Mouse (Mus musculus) adrenal gland, postnatal 25 days (tissue): ENCODE measurements around the gene Nr3c2. TPM values are rescaled to one million over a fixed set of nuclear protein-coding genes. Genes with fewer than 3 reads are reported as not detected.

ENCODE experiments used
- DNase-seq: peaks from one replicate; pipeline ENCODE4 v3.0.0; 2021; ENCODE audit warnings: mixed read lengths
- total RNA-seq: library from RNA; stranded (reverse); gene quantifications from 2 replicates; pipeline ENCODE4 v1.2.3, GENCODE M21; 2021

Nr3c2 gene
- total RNA-seq, 1 experiment from 2014 or later = 14.9 TPM

DNA sequence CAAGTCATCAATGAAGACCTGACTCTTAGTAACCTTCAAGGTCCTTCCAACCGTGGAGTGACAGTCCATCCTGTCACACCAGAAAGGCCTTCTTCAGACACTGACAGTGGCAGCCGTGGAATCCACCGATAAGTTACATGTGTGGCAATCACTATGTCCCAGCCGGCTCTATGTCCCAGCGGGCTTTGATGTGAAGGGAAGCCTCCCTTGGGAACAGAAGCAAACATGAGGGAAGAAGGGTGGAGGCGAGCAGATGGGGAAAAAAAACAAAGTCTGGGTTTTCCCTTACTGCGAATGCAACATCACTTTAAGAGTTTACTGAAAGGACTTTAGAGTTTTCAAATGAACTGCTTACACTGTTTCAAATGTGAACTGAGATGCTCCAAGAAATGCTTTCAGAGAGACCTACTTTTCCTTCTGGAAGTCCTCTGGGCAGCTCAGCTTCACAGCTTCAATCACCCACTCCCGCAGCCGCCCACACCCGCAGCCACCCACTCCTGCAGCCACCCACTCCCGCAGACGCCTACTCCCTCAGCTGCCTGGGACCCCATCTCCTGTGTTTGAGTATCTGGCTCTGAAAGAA is 273.9 kb downstream of the Nr3c2 start:
- DNase-seq = no peak

DNA sequence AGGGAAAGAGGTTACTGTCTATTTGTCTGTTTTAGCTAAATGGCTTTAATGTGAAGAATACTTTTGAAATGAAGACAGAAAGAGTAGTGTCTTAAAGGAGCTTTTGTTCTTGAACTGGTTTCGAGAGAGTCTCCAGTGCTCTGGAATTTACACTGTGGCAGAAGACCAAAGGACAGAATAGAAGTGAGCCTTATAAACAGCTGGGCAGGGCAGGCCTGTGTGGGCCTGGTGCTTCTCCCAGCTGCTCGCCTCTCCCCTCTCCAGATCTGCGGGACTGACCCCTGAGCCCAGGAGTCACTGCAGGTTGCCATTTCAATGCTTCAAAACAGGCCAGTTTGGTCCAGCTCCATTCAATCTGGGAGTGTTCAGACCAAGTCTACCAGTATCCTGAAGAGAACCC is 274.5 kb downstream of the Nr3c2 start:
- DNase-seq = no peak

DNA sequence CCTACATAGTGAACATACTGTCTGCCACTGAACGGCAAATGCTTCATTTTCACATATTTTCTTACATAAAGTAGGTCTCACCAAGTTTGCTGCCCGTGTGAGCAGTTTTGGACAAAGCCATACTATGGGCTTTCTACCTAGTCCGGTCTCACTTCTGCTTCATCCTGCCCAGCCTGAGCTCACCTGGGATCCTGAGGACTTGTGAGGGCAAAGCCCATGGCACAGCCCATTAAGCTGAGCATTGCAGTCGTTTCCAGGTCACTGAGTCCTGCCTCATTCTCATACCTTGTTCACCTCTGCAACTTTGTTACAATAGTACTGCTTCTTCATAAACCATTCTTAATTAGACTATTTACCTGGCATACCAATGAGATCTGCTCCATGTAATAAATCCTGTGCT is 276.2 kb downstream of the Nr3c2 start:
- DNase-seq = no peak

DNA sequence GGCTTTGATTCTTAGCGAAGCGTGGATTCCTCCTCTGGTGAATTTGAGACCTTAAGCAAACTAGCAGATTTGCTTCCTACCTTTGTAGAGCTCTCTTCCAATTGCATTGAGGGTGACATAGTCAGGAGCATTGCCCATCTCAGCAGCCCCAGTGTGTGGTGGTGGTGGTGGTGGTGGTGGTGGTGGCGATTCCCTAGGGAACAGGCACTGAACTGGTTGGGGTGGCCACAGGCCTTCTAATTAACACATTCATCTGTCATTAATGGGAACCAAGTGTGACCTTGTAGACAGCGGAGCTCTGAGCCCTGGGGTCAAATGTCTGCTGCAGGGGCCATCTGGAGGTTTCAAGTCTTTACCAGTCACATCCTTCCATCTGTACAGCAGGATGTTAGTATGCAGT is 277.1 kb downstream of the Nr3c2 start:
- no peak for DNase-seq

DNA sequence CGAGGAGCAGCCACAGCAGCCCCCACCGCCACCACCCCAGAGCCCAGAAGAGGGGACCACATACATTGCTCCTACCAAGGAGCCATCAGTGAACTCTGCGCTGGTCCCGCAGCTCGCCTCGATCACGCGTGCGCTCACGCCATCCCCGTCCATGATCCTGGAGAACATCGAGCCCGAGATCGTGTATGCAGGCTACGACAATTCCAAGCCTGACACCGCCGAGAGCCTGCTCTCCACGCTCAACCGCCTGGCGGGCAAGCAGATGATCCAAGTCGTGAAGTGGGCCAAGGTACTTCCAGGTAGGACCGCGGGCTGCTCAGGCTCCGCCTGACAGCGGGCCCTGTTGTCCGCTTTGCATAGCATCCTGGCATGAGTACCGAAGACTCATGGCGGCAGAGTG is 286.6 kb downstream of the Nr3c2 start:
- DNase-seq = no peak

DNA sequence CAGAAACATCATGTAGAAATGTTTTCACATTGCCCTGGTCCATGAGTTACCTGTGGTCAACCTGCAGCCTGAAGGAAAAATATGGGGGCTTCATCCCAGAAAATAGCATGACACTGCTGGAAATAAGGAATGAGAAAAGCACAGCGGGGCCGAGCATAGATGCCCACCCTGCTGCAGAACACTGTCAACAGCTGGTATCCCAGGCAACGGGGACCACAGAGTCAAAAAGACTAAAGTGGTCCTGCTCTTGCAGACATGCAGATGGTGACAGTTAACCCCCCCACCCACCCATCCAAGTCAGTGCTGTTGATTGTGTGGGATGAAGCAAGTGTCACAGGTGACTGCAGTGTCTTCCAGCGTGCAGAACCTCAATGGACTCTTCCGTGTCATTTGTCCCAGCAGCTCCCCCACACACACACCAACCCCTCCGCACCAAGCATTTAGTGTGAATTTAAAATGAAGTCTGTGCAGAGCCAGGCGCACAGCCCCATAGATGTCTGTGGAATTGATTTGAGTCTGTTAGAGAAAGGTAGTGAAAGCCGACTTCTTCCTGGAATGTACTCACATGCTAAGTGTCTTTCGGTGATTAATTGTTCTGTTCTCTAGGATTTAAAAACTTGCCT is 287.8 kb downstream of the Nr3c2 start:
- no peak for DNase-seq

DNA sequence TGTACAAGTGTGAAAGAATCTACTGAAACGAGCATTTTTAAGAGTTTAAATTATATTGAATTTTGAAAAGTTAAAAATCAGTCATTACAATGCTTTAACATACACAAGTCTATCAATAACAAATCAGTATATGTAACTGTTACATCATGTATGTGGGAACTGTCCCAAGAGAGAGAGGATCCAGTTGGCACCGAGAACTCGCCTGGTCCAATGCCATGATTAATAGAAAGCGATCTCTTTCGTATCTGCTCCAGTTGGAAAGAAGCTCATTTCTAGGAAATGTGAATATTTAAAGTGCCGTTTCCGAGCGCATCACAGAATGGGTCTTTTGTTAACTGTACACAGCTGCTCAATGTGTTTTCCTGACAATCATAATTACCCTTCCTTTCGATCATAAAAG is 288.5 kb downstream of the Nr3c2 start:
- DNase-seq = no peak

DNA sequence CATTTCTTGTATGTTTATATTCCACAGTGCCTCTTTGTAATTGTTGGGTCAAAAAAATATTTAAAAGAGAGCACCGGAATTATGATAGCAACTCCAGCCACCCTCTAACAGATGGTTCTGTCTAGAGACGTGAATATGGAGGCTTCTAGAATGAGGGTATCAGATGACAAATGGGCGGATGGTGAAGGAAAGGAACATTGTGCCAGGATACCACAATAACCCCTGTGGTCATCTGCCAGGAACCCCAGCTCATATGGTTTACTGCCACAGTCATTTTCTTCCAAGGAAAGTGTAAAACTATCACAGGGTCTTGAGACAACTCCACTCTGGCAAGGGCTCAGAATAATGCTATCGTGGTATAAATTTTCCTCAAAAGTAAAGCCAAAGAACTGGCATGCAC is 289.1 kb downstream of the Nr3c2 start:
- DNase-seq = no peak

DNA sequence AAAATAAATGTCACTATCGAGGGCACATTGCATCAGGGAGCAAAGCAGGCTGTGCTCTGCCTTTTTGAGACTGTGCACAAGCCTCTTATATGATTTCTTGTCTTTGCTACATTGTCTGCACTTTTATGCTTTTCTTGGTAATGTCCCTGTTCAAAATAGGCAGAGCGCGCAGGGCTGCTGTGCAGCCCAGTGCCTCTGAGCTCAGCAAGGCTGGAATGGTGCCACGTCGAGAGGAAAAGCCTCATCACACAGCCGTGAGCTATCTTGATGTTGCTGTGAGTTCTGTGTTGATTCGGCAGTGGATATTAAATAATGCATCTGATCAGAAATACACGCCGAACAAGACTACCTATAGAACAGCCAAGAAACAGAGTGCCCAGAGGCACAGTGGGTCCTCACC is 290.1 kb downstream of the Nr3c2 start:
- peak; percentile 60 for DNase-seq

DNA sequence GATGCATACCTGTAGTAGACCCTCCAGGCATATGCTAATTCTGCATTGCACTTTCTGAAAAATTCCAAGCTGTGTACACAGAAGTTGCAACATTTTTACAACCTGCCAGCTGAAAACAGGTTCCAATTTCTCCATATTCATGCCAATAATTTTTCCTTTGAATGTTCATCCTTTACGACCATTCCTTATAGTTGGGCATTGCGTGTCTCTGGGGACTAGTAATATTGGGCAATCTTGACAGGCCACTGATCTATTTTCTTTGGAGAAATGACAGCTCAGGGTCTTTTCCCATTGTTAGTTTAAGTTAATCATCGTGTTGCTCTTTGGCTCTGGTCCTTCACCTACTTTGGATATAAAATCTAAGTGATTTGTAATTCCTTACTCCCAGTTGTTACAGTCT is 291.2 kb downstream of the Nr3c2 start:
- no peak for DNase-seq

DNA sequence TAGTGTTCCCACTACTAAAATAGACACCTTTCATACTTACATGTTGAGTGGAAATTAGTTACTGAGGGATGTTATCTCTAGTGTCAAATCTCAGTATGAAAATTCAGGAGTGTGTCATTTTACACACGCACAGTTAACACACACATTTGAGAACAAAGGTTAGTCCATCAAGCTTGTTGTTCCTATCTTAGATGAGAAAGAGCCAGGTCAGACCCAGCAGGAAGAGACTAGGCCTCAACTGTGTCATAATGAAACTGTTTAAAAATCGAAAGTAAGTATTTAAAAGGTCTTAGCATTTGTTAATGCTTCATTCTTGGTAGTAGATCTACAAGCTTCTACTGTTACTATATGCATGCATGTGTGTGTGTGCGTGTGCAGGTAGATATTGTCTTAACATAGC is 310.1 kb downstream of the Nr3c2 start:
- DNase-seq = no peak

DNA sequence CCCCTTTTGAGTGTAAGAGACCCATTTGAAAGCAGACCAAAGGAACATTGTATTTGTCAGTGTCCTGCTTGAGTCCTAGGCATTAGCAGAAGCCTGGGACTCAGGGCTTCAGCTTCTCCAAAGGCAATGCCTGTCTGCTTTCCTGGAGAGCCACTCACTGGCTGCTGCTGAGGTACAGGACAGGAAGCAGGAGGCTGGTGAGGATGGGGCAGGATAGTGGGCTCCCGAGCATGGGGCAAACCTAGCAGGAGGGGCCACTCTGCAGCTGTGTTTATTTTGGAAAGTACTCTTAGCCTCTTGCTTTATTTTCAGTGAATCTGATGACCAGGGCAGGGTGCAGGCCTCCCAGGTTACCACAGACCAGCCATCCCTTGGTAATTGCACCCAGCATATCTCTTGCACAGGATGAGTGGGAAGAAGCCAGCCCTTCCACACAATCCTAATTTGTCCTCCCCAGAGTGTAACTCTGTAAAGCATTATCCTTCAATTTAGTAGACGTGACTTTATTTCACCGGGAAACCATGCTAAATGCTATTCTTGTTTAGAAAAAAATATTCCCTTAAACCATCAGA is 314.7 kb downstream of the Nr3c2 start:
- no peak for DNase-seq

DNA sequence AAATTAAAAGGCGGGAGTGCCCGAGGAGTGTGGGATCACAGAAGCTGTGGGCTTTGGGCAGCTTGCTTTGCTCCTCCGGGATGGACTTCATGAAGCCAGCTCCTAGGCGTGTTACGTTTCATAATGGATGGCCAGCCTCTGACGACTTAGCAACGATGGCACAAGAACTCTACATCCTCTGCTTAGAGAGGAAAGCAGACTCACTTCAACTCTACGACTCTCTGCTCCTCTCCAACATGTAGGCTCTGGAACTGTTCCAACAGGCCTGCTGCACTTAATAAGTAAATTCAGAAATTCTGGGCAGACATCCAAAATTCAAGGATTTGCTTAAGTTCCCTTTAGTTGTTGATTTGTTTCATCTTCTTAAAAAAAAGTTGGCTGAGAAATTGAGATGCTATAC is 315.4 kb downstream of the Nr3c2 start:
- no peak for DNase-seq

DNA sequence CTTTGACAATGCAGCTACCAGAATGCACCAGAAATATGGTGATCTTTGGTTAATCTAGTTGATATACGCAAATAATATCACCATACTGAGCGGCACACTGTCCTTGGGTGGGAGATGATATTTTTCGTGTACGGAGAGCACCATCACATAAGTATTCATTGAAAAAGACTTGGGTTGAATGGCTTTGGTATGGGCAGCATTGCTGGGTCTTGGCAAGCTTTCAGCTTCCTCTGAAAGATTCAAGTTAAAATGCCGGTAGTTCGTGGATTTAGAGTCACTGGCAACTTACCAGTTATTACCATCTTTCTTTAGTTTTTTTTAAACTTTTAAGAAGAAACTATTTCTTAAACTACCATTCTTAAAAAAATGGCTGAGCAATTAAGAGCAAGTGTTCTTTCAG is 315.9 kb downstream of the Nr3c2 start:
- no peak for DNase-seq

DNA sequence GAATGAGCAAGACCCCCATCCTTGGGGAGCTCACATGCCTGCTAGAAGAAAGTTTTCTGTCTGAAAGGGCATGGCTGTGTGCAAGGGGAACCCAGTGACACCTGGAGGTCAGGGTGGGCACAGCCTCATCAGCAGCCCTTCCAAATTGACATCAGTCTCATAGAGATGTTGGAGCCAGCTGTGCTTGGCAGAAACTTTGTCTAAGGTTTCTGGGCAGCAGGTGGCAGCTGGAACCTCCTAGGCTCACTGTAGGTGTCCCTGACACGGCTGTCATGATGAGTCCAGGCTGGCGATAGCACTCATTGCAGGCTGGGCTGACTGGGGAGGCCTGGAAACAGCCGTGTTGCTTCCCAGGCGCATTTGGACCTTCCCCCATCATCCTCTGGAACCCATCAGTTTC is 323.9 kb downstream of the Nr3c2 start:
- no peak for DNase-seq

DNA sequence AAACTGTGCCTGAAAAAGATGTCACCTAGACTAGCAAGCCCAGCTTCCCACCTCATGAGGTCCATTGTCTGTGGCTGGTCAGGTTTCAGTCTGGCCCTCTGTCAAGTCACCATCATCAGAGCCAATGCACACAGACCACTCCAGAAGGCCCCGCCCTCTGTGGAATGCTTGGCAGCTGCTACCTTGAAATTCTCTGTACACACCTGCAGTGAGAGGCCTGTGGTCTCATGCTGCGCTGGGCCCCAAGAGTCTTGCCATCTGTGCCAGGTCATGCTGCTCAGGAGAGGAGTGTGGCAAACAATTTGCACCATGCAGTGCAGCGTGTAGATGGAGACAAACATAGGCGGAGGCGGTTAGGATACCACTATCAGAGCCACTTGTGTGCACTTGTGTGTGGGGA is 328.5 kb downstream of the Nr3c2 start:
- DNase-seq = no peak

DNA sequence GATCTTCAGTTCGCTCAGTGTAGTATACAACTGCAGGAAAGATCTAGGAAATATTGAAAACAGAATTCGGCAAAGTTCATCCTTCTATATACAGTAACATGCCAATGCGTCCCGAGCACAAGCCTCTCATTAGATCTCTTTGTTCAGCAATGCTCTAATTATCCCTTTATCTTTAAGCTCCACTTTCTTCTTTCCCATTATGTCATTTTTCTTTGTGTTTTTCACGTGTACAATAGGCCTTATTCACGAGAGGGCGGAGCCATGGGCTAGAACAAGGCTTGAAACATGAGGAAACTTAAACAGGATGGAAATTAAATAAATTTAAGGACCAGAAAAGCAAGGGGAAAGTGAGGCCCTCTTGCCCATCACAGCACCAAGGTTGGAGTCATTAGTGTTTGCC is 329.4 kb downstream of the Nr3c2 start:
- DNase-seq = no peak

DNA sequence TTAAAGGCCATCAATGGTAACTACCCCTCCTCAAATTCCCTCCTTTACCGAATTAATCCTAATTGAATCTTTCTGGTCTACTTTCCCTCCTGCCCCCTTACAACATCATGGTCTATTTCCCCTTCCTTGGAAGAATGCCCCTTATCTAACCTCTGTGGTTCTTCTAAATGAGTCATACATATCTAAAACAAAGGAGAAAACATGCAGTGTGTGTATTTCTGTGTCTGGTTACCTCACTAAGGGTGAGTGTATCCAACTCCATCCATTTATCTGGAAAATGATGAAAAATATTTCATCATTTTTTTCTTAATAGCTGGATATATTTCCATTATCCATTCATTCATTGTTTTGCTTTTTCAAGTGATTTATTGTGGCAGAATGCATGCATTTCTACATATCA is 332.0 kb downstream of the Nr3c2 start:
- DNase-seq = no peak

DNA sequence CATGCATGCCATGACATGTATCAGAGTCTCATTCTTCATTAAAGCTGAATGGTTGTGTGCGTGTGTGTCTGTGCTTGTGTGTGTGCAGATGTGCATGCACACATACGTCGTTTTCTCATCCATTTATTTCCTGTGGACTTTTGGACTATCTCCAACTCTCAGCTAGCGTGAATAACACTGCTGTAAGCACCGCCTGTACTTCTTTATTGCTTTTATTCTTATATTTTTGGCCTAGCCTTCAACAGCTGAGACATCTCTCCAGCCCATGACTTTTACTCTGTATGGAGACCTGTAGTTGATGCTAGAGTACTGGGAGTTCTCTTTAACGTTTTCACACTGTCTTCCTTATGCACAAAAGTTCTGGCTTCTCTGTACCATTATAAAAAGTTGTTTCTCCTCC is 332.6 kb downstream of the Nr3c2 start:
- DNase-seq = no peak

DNA sequence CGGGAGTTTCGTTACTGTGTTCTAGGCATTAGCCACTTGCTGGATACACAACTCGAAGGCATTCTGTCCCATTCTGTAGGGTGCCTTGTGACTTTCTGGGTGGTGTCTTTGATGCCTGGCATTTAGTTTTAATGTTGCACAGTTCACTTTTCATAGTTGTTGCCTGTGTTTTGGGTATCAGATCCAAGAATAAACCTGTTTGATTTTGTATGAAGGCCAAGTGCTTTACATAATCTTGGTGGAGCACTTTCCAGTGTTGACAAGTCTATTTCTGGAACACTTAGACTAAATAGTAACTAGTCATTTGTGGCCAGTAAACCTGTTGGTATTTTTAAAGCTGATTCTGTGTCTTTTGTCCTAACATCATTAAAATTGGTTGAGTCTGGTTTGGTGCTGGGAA is 333.2 kb downstream of the Nr3c2 start:
- DNase-seq = no peak

DNA sequence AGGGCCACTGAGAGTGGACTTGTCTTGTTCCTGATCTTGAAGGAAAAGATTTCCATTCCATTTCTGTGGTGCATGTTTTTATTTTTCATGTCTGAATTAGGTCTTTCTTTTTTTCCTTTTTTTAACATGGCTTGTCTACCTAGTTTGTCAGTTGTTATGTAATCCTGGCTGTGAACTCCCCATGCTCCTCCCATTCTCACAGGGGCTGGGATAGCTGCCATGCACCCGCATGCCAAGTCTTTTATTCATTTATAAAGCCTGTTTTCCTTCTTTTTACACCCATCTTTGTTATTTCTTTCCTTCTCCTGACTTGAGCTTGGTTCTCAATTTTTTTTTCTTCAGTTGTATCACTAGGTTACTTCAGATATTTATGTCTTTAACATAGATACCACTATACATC is 337.5 kb downstream of the Nr3c2 start:
- peak; percentile 22 for DNase-seq

DNA sequence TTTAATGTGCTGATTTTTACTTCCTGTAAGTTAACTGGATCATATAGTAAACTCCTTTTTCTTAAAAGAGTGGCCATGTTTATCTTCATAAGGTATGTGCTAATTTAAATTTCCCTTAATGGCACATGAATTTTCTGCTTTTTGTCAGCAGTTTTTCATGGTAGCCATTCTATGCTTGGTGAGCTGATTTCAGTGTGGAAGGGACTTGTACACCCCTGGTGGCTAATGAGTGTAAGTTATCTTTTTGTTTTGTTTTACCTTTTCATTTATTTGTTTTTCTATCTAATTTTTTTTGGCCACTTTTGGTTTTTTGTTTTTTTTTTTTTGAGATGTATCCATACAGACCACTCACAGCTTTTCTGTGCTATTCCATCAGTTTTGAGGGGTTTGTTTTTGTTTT is 340.2 kb downstream of the Nr3c2 start:
- no peak for DNase-seq

DNA sequence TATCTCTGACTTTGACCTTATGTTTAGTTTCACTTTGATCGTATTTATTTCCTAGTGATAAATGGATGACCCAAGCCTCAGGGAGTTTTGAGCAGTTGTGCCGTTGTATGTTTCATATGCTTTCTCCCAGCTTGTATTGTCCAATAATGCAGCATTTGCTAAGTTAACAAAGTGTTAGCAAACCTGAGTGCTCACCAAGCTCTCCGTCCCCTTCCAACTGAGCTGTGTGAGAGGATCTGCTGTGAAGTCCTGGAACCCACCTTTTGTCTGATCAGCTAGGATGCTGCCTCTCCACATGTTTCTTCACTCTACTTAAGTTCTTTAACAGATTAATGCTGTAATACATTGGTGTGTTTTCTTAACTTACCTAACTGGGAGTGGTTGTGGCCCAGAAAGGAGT is 342.1 kb downstream of the Nr3c2 start:
- DNase-seq = no peak

DNA sequence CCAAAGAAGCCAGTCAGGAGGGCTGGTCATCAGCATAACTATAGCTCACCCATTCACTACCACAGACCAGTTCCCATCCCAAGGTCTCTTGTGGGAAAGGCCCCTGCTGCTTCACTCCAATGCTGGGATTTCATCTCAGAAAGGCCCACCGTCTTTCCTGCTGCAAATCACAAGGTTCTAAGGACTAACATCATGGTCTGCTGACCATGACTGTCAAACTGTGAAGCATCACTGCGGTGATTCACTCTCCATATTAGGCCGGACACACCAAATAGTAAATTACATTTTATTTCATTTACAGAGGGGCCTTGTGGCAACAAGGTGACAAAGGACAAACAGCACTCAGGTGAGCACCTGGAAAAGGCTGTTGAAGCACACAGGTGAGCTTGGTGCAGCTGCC is 350.9 kb downstream of the Nr3c2 start:
- DNase-seq = no peak

DNA sequence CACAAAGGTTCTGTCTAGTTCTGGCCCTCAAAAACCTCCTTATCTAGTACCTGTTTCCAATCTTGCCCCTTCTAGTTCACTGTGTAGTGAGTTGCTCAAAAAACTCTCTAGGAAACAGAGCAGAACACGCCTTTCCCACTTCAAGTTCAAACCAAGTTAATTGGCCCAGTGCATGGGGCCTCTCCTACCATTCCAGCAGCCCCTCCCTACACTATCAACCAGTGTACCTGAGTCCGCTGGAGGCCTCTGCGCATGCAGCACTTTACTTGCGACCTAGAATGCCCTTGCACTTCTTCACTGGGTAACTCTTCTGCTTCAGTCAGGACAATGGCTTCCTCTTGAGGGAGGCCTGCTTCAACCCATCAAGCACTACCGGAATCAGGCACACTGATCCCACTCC is 351.9 kb downstream of the Nr3c2 start:
- DNase-seq = no peak
